Mouse (Mus musculus): ENCODE measurements around the gene Ankrd11. TPM values are rescaled to one million over a fixed set of nuclear protein-coding genes. Genes with fewer than 3 reads are reported as not detected.
"Not testable (repeated sequence)": the region's sequence is repeated elsewhere in the genome, so short reads cannot be mapped to it uniquely, and the experiment has no call there.

Gene Ankrd11
- total and polyA plus RNA-seq, 3 experiments, result 49.2 to 235 (median 87.7) TPM

DNA sequence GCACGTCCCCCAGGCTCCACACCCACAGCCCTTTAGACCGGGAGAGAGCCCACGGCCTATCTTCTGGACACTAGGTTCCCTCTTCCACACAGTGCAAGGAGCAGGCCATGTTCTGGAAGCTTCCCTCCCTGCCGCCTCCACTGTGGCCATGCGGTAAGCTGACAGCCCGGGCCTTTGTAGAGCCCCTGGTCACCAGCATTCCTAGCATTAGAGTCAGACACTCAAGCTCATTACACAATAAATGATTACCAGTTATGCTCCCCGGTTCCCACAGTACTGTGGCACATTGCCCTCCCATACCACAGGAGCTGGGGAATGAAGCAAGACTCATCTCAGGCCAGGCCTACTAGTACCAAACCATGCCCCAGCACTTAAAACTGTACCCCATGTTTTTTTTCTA is 6.3 kb upstream of the Ankrd11 start:
- H3K27me3 ChIP-seq (ENCODE audit: control insufficient read depth in 1 of 2, insufficient read depth in 2 of 2, low read length in 2 of 2), result no peaks in the 10 kb centered on the region
- H3K9ac ChIP-seq (ENCODE audit: control insufficient read depth, low read depth, low read length, poor library complexity, severe bottlenecking), result no peak overlapping the region
- no peaks in the 10 kb centered on the region for H3K9me3 ChIP-seq (replicated peaks; ENCODE audit: insufficient read depth, low read length)
- H3K79me2 ChIP-seq (ENCODE audit: control insufficient read depth, insufficient read depth, low read length, poor library complexity), result peaks cover 6% of the 10 kb centered on the region
- no peaks in the 10 kb centered on the region; a peak in 1 of 4 replicates for H3K4me1 ChIP-seq (ENCODE audit: control insufficient read depth in 1 of 2, insufficient read depth in 2 of 2, low read length in 2 of 2)
- H3K36me3 ChIP-seq (ENCODE audit: control insufficient read depth in 1 of 2, insufficient read depth in 2 of 2, low read length in 2 of 2), result peaks cover 0 to 7% of the 10 kb centered on the region in 2 experiments; a peak in 2 of 4 replicates
- TF ChIP-seq USF1 (IDR thresholded peaks at IDR 0.05; ENCODE audit: low read depth, low read length), result no peak
- no peak overlapping the region for H3K27ac ChIP-seq (ENCODE audit: control insufficient read depth, low read depth, low read length)
- H3K4me3 ChIP-seq (ENCODE audit: control insufficient read depth in 1 of 2, insufficient read depth in 1 of 2, low read depth in 2 of 2, low read length in 2 of 2), result no peak overlapping the region
- DNase-seq (ENCODE audit: low read depth, low spot score), result no peak

DNA sequence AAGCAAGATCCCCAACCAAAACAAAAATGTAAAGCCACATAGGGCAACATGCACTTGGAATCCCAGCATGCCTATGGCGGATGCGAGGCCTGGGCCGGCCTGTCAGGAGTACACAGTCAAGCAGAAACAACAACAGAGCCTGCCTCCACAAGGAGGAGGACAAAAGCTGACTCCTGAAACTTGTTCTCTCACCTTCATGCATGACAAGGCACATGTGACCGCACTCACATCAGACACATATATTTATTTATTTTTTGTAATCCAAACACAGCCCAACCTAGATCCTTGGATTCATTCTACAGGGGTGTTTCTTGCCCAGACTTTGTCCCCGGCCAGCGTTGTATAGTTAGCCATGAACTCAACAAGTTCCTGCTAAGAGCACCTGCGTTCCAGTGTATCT is 5.8 kb upstream of the Ankrd11 start:
- Histone ChIP-seq H3K9me3 (replicated peaks; ENCODE audit: insufficient read depth, low read length) (no peaks in the 10 kb centered on the region), H3K27me3 (ENCODE audit: control insufficient read depth in 1 of 2, insufficient read depth in 2 of 2, low read length in 2 of 2) (no peaks in the 10 kb centered on the region), H3K27ac (ENCODE audit: control insufficient read depth, low read depth, low read length) (no peak overlapping the region), H3K4me1 (ENCODE audit: control insufficient read depth in 1 of 2, insufficient read depth in 2 of 2, low read length in 2 of 2) (no peaks in the 10 kb centered on the region; a peak in 1 of 4 replicates), H3K4me3 (ENCODE audit: control insufficient read depth in 1 of 2, insufficient read depth in 1 of 2, low read depth in 2 of 2, low read length in 2 of 2) (no peak overlapping the region), H3K36me3 (ENCODE audit: control insufficient read depth in 1 of 2, insufficient read depth in 2 of 2, low read length in 2 of 2) (peaks cover 0 to 9% of the 10 kb centered on the region in 2 experiments; a peak in 2 of 4 replicates), H3K9ac (ENCODE audit: control insufficient read depth, low read depth, low read length, poor library complexity, severe bottlenecking) (no peak overlapping the region), H3K79me2 (ENCODE audit: control insufficient read depth, insufficient read depth, low read length, poor library complexity) (peaks cover 12% of the 10 kb centered on the region)
- no peak for DNase-seq (ENCODE audit: low read depth, low spot score)
- TF ChIP-seq USF2 (IDR thresholded peaks at IDR 0.05; ENCODE audit: borderline replicate concordance in 1 of 2, insufficient read depth in 1 of 2, low read depth in 1 of 2, low read length in 2 of 2) (no peak), UBTF (IDR thresholded peaks at IDR 0.05; ENCODE audit: borderline replicate concordance, insufficient read depth, low read depth, low read length) (no peak), MEF2A (IDR thresholded peaks at IDR 0.05; ENCODE audit: extremely low read depth, insufficient replicate concordance, low read depth, low read length, poor library complexity, severe bottlenecking) (no peak), JUND (IDR thresholded peaks at IDR 0.05; ENCODE audit: low read depth, low read length) (no peak), RCOR1 (IDR thresholded peaks at IDR 0.05; ENCODE audit: low read depth, low read length) (no peak), MAX (IDR thresholded peaks at IDR 0.05; ENCODE audit: low read length) (no peak), POLR2AphosphoS2 (IDR thresholded peaks at IDR 0.05; ENCODE audit: low read length) (no peak), GATA1 (IDR thresholded peaks at IDR 0.05; ENCODE audit: low read depth, low read length) (no peak), KAT2A (conservative IDR thresholded peaks at IDR 0.05; ENCODE audit: low read depth, low read length) (no peak), TCF12 (IDR thresholded peaks at IDR 0.05; ENCODE audit: low read depth, low read length) (no peak), HCFC1 (IDR thresholded peaks at IDR 0.05; ENCODE audit: low read depth, low read length) (no peak)

DNA sequence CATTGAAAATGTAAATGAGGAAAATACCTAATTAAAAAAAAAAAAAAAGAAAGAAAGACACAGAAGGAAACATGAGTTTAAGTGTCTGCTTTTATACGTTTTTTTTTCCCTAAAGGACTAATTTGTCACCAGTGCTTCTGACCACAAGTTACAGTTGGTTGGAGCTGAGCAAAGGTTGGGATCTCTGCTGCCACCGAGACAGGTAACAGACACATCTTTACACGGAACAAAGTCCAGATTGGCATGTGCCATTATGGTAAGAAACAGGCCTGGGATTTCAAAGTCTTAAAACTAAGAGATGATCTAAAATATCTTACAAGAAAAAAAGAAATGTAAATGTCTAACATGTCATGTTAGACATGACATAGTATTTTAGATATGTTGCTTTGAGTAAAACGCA is 4.6 kb upstream of the Ankrd11 start:
- Histone ChIP-seq H3K27ac (ENCODE audit: control insufficient read depth, low read depth, low read length) (no peak overlapping the region), H3K9ac (ENCODE audit: control insufficient read depth, low read depth, low read length, poor library complexity, severe bottlenecking) (no peak overlapping the region), H3K79me2 (ENCODE audit: control insufficient read depth, insufficient read depth, low read length, poor library complexity) (peaks cover 19% of the 10 kb centered on the region), H3K9me3 (replicated peaks; ENCODE audit: insufficient read depth, low read length) (no peaks in the 10 kb centered on the region), H3K4me3 (ENCODE audit: control insufficient read depth in 1 of 2, insufficient read depth in 1 of 2, low read depth in 2 of 2, low read length in 2 of 2) (no peak overlapping the region), H3K36me3 (ENCODE audit: control insufficient read depth in 1 of 2, insufficient read depth in 2 of 2, low read length in 2 of 2) (peaks cover 0 to 9% of the 10 kb centered on the region in 2 experiments; a peak in 2 of 4 replicates), H3K4me1 (ENCODE audit: control insufficient read depth in 1 of 2, insufficient read depth in 2 of 2, low read length in 2 of 2) (no peaks in the 10 kb centered on the region; a peak in 1 of 4 replicates), H3K27me3 (ENCODE audit: control insufficient read depth in 1 of 2, insufficient read depth in 2 of 2, low read length in 2 of 2) (no peaks in the 10 kb centered on the region)
- DNase-seq (ENCODE audit: low read depth, low spot score), result no peak
- TF ChIP-seq MAFK (IDR thresholded peaks at IDR 0.05; ENCODE audit: borderline replicate concordance, low read depth, low read length) (no peak), ELF1 (IDR thresholded peaks at IDR 0.05; ENCODE audit: low read depth, low read length) (no peak), E2F4 (IDR thresholded peaks at IDR 0.05; ENCODE audit: borderline replicate concordance, low read depth, low read length) (no peak), EP300 (IDR thresholded peaks at IDR 0.05; ENCODE audit: low read depth in 1 of 2, low read length in 2 of 2) (no peak), CHD1 (IDR thresholded peaks at IDR 0.05; ENCODE audit: low read depth, low read length) (no peak), BHLHE40 (IDR thresholded peaks at IDR 0.05; ENCODE audit: borderline replicate concordance, low read depth, low read length) (no peak), POLR2A (IDR thresholded peaks at IDR 0.05; ENCODE audit: control insufficient read depth in 1 of 2, insufficient read depth in 1 of 2, low read depth in 1 of 2, low read length in 2 of 2, poor library complexity in 1 of 2) (no peak), USF2 (IDR thresholded peaks at IDR 0.05; ENCODE audit: borderline replicate concordance in 1 of 2, insufficient read depth in 1 of 2, low read depth in 1 of 2, low read length in 2 of 2) (no peak), GATA1 (IDR thresholded peaks at IDR 0.05; ENCODE audit: low read depth, low read length) (no peak)

DNA sequence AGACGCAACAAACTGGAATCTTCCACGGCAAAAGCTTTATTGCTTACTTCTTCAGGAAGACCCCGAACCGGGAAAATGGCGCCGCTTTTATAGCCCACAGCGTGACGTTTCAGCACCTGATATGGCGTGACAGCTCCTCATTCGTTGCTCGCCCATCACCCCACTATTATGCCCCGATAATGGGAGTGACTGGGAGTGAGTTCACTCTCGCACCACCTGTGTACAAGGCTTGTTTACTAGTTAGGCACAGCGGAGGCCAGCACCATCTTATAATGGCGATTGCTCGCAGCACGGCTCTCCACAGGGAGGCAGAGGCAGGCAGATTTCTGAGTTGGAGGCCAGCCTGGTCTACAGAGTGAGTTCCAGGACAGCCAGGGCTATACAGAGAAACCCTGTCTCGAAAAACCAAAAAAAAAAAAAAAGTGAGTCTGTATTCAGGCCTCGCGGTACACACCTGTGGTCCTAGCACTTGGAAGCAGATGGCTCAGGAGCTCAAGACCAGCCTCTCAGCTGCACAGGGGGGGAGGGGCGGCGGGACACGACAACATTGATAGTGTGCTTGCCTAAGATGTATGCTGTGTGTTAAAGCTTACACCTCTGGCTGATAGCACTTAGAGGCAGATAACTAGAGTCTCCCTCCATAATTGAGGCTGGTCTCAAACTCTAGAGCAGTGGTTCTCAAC is 2.8 kb upstream of the Ankrd11 start:
- H3K9ac ChIP-seq (ENCODE audit: control insufficient read depth, low read depth, low read length, poor library complexity, severe bottlenecking); H3K27me3 ChIP-seq (ENCODE audit: control insufficient read depth in 1 of 2, insufficient read depth in 2 of 2, low read length in 2 of 2); DNase-seq (ENCODE audit: low read depth, low spot score); H3K4me1 ChIP-seq (ENCODE audit: control insufficient read depth in 1 of 2, insufficient read depth in 2 of 2, low read length in 2 of 2); H3K9me3 ChIP-seq (replicated peaks; ENCODE audit: insufficient read depth, low read length); H3K4me3 ChIP-seq (ENCODE audit: control insufficient read depth in 1 of 2, insufficient read depth in 1 of 2, low read depth in 2 of 2, low read length in 2 of 2); H3K27ac ChIP-seq (ENCODE audit: control insufficient read depth, low read depth, low read length): not testable (repeated sequence)
- peaks cover 0 to 16% of the 10 kb centered on the region in 2 experiments; a peak in 2 of 4 replicates for H3K36me3 ChIP-seq (ENCODE audit: control insufficient read depth in 1 of 2, insufficient read depth in 2 of 2, low read length in 2 of 2)
- peaks cover 37% of the 10 kb centered on the region for H3K79me2 ChIP-seq (ENCODE audit: control insufficient read depth, insufficient read depth, low read length, poor library complexity)
